Mouse (Mus musculus) embryonic facial prominence, embryonic 12.5 days (tissue): ENCODE measurements around the gene Glt6d1. TPM values are rescaled to one million over a fixed set of nuclear protein-coding genes. Genes with fewer than 3 reads are reported as not detected.

Experiments used
- ATAC-seq: fragments of 200-750 bp; cut with Nextera tagmentation; 2 replicates; pipeline ENCODE4 v1.8.0; 2017; ENCODE audit not compliant: insufficient number of reproducible peaks, insufficient read depth, low FRiP score, low TSS enrichment
- H3K27ac ChIP-seq: fragments of 300-500 bp; sonication (generic); 2 replicates; pipeline ENCODE4 v1.5.1; 2016; ENCODE audit warnings: mild to moderate bottlenecking
- H3K27me3 ChIP-seq: fragments of 300-500 bp; sonication (generic); 2 replicates; pipeline ENCODE4 v1.6.1; 2016; ENCODE audit warnings: mild to moderate bottlenecking, moderate library complexity
- H3K36me3 ChIP-seq: fragments of 300-500 bp; sonication (generic); 2 replicates; pipeline ENCODE4 v1.6.1; 2016; ENCODE audit warnings: mild to moderate bottlenecking
- H3K4me1 ChIP-seq: fragments of 300-500 bp; sonication (generic); 2 replicates; pipeline ENCODE4 v1.6.1; 2016
- H3K4me2 ChIP-seq: fragments of 300-500 bp; sonication (generic); replicated peaks from 2 replicates; pipeline ENCODE4 v1.6.1; 2016; ENCODE audit warnings: mild to moderate bottlenecking, moderate library complexity
- H3K4me3 ChIP-seq: fragments of 300-500 bp; sonication (generic); 2 replicates; pipeline ENCODE4 v1.5.1; 2016; ENCODE audit warnings: mild to moderate bottlenecking
- H3K9ac ChIP-seq: fragments of 300-500 bp; sonication (generic); 2 replicates; pipeline ENCODE4 v1.6.1; 2016; ENCODE audit warnings: mild to moderate bottlenecking, moderate library complexity
- H3K9me3 ChIP-seq: fragments of 300-500 bp; sonication (generic); 2 replicates; pipeline ENCODE4 v1.6.1; 2016; ENCODE audit warnings: mild to moderate bottlenecking, moderate library complexity
- WGBS: fragments of 180-500 bp; shearing (Covaris S2); methylation state at CpG from one replicate; pipeline ENCODE4 v1.1.7; 2016; 5-methylcytosine and 5-hydroxymethylcytosine counted together
- polyA plus RNA-seq: library from polyadenylated mRNA; unstranded; fragments of >200 nt; fragmentation: Nextera tagmentation; extraction: Ambion mirVana; gene quantifications from 2 replicates; pipeline ENCODE4 v1.2.1, GENCODE M21; 2016

The Glt6d1 gene
- polyA plus RNA-seq, 1 experiment from 2014 or later, result not detected

DNA sequence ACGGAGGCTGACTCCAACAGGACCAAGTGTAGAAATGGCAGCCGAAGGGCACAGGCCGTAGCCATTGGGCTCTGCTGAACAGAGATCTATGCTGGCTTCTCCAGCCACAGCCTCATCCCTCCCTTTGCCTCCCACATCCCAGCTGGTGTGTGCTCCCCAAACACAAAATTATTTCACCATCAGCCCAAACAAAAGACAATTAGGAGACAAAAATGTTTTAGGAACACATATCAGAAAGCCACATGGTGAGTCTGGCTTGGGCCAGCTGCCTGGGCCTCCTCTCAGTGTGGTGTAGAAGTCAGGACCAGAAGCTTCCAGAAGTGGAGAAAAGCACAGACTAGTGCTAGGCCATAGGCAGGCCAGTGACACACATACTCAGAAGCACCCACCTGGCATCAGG is 28.4 kb upstream of the Glt6d1 start:
- no peak overlapping the region for H3K4me3 ChIP-seq
- H3K4me1 ChIP-seq, result no peaks in the 10 kb centered on the region
- H3K27ac ChIP-seq, result no peak overlapping the region
- H3K9ac ChIP-seq, result no peak overlapping the region
- WGBS, result 90% methylated on average over 3 of the region's 3 CpGs
- H3K36me3 ChIP-seq, result no peaks in the 10 kb centered on the region
- no peak overlapping the region for H3K4me2 ChIP-seq
- H3K27me3 ChIP-seq, result no peaks in the 10 kb centered on the region
- ATAC-seq, result no peak
- no peaks in the 10 kb centered on the region for H3K9me3 ChIP-seq

DNA sequence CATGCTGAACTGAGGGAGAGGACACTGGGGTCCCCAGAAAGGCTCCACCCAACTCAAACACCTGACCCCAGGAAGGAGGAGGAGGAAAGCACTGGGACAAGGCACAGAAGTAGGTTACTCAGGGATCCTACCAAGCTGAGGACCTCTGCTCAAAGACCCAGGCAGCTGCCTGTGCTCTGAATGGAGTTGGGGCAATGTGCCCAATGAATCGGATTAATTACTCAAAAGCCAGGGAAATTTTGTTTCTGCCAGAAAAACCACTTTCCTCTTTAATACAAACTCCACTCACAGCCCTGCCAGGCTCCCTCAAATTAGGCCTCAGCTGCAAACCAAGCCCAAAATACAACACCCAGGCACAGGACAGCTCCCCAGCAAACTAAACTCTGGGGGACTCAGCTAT is 27.1 kb upstream of the Glt6d1 start:
- WGBS, result 64% methylated on average over 1 of the region's 1 CpGs

DNA sequence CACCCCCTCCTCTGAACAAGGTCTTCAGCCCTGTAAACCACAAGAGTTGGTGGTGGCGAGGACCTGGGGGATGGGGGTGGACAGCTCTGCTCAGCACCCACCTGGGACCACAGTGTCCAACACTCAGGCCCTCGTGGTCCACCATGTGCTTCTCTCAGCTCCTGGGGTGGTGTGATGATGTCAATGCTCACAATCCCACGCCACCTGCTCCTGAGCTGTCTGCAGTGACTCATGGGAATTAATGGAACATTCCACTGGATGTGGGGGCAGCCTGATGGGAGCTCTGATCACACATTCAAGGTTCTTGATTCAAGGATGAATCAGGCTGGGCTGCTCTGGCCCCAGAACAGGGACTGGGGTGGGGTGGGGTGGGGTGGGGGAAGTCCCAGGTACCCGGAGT is 26.5 kb upstream of the Glt6d1 start:
- 65% methylated on average over 4 of the region's 4 CpGs for WGBS
- H3K9ac ChIP-seq, result no peak overlapping the region
- H3K4me1 ChIP-seq, result no peaks in the 10 kb centered on the region
- no peak for ATAC-seq
- no peak overlapping the region for H3K4me3 ChIP-seq
- no peaks in the 10 kb centered on the region for H3K27me3 ChIP-seq
- H3K4me2 ChIP-seq, result no peak overlapping the region
- H3K36me3 ChIP-seq, result no peaks in the 10 kb centered on the region
- H3K27ac ChIP-seq, result no peak overlapping the region
- no peaks in the 10 kb centered on the region for H3K9me3 ChIP-seq

More for the DNA sequence above, 27.1 kb upstream of the Glt6d1 start:
- H3K4me1 ChIP-seq, result no peaks in the 10 kb centered on the region
- no peaks in the 10 kb centered on the region for H3K27me3 ChIP-seq
- no peak overlapping the region for H3K27ac ChIP-seq
- H3K9ac ChIP-seq, result no peak overlapping the region
- no peak overlapping the region for H3K4me2 ChIP-seq
- H3K4me3 ChIP-seq, result no peak overlapping the region
- no peak for ATAC-seq
- H3K9me3 ChIP-seq, result no peaks in the 10 kb centered on the region
- no peaks in the 10 kb centered on the region for H3K36me3 ChIP-seq

DNA sequence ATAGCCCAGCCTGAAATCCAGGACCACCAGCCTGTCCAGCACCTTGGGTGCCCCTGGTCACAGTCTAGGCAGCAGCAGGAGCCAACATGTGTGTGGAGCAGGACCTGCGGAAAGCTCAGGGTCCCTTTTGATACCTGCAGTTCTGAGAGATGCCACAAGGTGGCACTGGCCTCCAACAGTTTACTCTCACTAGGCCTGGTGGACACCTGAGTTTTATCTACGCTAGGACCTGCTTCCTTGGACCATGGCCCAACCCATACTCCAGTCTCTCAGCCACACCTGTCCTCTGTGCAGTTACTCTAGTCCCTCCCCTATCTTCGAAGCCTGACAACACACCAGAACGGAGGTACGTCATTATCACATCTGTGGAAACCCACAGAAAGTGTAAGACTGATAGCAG is 20.6 kb upstream of the Glt6d1 start:
- no peaks in the 10 kb centered on the region for H3K36me3 ChIP-seq
- no peak overlapping the region for H3K4me2 ChIP-seq
- no peak overlapping the region for H3K27ac ChIP-seq
- 45% methylated on average over 5 of the region's 5 CpGs for WGBS
- H3K27me3 ChIP-seq, result no peaks in the 10 kb centered on the region
- no peak overlapping the region for H3K9ac ChIP-seq
- no peaks in the 10 kb centered on the region for H3K4me1 ChIP-seq
- H3K9me3 ChIP-seq, result no peaks in the 10 kb centered on the region
- no peak overlapping the region for H3K4me3 ChIP-seq
- ATAC-seq, result 0 out of 2 replicates have a peak, but pooled peaks have one; percentile 60

DNA sequence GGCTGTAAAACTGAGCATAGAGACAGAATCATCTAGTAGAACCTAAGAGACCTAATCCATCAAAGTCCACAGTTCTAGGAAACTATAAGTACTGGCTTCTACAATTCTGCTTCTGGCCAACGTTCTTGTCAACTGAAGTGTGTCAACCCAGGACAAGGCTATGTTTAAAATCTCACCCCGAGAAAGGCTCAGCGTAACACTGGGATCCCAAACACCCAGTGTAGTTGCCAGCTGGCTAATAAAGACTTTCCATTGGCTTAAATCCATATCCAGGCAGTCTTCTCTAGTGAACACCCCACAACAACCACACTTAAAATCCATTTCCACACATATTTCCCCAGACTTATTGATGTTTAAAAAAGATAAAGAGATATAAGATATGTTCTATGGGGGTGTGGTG is 15.1 kb upstream of the Glt6d1 start:
- ATAC-seq, result no peak
- H3K9me3 ChIP-seq, result no peaks in the 10 kb centered on the region
- H3K4me2 ChIP-seq, result no peak overlapping the region
- H3K27ac ChIP-seq, result no peak overlapping the region
- WGBS, result 88% methylated on average over 3 of the region's 3 CpGs
- H3K4me1 ChIP-seq, result no peaks in the 10 kb centered on the region
- H3K36me3 ChIP-seq, result no peaks in the 10 kb centered on the region
- H3K27me3 ChIP-seq, result no peaks in the 10 kb centered on the region
- H3K9ac ChIP-seq, result no peak overlapping the region
- no peak overlapping the region for H3K4me3 ChIP-seq

DNA sequence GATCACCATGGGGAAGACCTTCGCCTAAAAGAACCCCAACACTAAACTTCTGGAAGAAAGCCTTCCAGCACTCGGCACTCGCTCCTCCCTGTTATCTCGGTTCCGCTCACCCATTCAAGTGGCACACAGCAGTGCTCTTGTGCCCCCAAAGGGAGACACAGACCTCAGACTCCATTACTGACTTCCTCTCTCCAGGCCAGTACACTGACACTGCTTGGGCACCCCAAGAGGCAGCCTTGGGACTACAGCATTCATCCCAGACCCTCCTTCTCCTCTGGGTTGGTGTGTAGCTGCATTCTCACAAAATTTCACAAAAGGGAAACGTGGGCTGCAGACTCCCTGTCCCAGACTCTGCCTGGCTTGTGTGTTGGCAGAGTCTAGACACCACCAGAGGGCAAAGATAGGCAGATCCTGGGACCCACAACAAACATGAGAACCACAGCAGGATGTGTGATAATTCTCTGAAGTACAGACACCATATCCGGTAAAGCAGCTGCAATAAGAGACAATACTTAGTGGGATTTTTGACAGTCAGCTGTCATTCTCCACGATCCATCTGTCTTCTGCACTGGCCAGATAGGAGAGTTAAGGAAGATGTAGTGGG is 12.8 kb upstream of the Glt6d1 start:
- no peak overlapping the region for H3K4me2 ChIP-seq
- no peaks in the 10 kb centered on the region for H3K9me3 ChIP-seq
- H3K27me3 ChIP-seq, result no peaks in the 10 kb centered on the region
- no peaks in the 10 kb centered on the region for H3K36me3 ChIP-seq
- no peaks in the 10 kb centered on the region for H3K4me1 ChIP-seq
- H3K27ac ChIP-seq, result no peak overlapping the region
- WGBS, result 76% methylated on average over 8 of the region's 8 CpGs
- no peak overlapping the region for H3K4me3 ChIP-seq
- no peak for ATAC-seq
- no peak overlapping the region for H3K9ac ChIP-seq

DNA sequence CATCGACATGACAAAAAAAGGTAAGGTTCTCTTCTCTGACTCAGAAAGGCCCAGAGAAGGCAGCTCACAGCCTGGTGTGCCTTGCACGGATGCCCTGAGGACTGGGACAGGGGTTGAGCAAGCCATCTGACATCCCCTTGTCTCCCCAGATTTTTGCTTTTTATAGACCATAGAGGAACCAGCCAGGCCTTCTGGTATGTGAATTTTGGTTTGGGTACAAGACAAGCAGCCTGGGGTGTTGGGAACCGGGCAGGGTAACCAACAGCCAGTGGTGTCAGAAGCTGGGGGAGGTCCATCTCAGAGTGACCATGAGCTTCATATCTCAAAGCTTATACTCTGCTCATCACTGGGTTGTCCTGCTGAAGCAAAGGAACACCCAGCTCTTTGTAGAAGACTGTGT is 9.1 kb upstream of the Glt6d1 start:
- 85% methylated on average over 3 of the region's 3 CpGs for WGBS

DNA sequence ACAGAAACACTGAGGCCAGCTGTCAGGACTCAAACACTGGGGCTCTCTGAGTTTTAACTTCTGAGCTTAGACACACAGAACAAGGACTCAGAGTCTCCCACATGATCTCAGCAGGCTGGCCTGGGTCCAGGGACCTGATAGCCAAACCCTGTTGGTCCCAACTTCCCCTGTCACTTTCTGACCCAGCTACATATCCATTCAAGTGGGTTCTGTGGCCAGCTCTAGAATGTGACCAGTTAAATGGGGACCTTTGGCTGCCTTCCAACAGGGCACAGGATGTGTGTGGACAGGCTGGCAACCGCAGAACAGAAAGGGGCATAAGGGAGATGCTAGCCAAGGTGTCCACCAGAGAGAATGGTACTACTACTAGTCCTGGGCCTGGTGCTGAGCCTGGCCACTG is 7.2 kb upstream of the Glt6d1 start, which contains the start of gene Lcn9:
Gene Lcn9, plus strand, starts transcription at position 348 of the 400 bp plus-strand sequence.
- no peaks in the 10 kb centered on the region for H3K27me3 ChIP-seq
- 93% methylated on average over 1 of the region's 1 CpGs for WGBS
- H3K4me3 ChIP-seq, result no peak within 1 kb of the TSS
- ATAC-seq, result no peak
- H3K4me1 ChIP-seq, result no peaks in the 10 kb centered on the region
- H3K4me2 ChIP-seq, result no peak within 1 kb of the TSS
- no peaks in the 10 kb centered on the region for H3K36me3 ChIP-seq
- H3K9me3 ChIP-seq, result no peaks in the 10 kb centered on the region
- no peak within 1 kb of the TSS for H3K9ac ChIP-seq
- no peak within 1 kb of the TSS for H3K27ac ChIP-seq

More for the DNA sequence above, 9.1 kb upstream of the Glt6d1 start:
- no peak overlapping the region for H3K27ac ChIP-seq
- no peak overlapping the region for H3K4me2 ChIP-seq
- H3K27me3 ChIP-seq, result no peaks in the 10 kb centered on the region
- no peaks in the 10 kb centered on the region for H3K4me1 ChIP-seq
- H3K9me3 ChIP-seq, result no peaks in the 10 kb centered on the region
- H3K4me3 ChIP-seq, result no peak overlapping the region
- ATAC-seq, result no peak
- H3K9ac ChIP-seq, result no peak overlapping the region
- H3K36me3 ChIP-seq, result no peaks in the 10 kb centered on the region

DNA sequence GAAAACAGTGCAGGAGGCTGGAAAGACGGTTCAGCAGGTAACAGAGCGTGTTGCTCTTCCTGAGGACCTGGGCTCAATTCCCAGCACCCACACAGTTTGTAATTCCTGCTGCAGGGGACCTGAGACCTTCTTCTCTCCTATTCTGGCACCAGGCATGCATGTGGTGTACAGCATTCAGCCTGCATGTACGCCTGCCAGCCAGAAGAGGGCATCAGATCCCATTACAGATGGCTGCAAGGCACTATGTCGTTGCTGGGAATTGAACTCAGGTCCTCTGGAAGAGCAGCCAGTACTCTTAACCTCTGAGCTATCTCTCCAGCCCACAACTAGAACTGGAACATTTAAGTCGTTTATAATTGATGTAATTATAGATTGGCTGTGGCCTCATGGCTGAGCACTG is 2.3 kb downstream of the Glt6d1 start:
- H3K27ac ChIP-seq, result no peak overlapping the region
- no peaks in the 10 kb centered on the region for H3K9me3 ChIP-seq
- no peaks in the 10 kb centered on the region for H3K4me1 ChIP-seq
- H3K36me3 ChIP-seq, result no peaks in the 10 kb centered on the region
- no peak overlapping the region for H3K9ac ChIP-seq
- no peak overlapping the region for H3K4me3 ChIP-seq
- no peaks in the 10 kb centered on the region for H3K27me3 ChIP-seq
- 74% methylated on average over 5 of the region's 5 CpGs for WGBS
- H3K4me2 ChIP-seq, result no peak overlapping the region
- no peak for ATAC-seq

DNA sequence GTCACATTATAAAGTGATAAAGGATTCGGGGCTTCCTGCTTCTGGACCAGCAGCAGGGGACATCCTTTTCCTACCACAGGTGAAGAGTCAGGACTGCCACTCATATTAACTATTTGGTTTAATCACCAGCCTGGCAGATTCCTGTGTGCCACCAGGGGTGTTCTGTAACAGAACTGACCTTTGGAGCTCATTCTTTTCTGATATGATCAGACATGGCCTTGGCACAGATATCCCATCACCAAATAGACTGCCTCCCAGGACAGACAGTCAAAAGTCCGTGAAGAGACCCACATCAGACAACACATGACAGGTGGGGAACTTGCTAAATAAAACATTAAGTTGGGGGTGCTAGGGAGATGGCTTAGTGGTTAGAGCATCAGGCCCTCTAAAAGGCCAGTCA is 3.9 kb downstream of the Glt6d1 start:
- no peaks in the 10 kb centered on the region for H3K27me3 ChIP-seq
- WGBS, result 79% methylated on average over 2 of the region's 2 CpGs
- H3K4me3 ChIP-seq, result no peak overlapping the region
- no peak overlapping the region for H3K9ac ChIP-seq
- no peaks in the 10 kb centered on the region for H3K4me1 ChIP-seq
- no peak overlapping the region for H3K27ac ChIP-seq
- no peaks in the 10 kb centered on the region for H3K36me3 ChIP-seq
- H3K4me2 ChIP-seq, result no peak overlapping the region
- ATAC-seq, result no peak
- H3K9me3 ChIP-seq, result no peaks in the 10 kb centered on the region

DNA sequence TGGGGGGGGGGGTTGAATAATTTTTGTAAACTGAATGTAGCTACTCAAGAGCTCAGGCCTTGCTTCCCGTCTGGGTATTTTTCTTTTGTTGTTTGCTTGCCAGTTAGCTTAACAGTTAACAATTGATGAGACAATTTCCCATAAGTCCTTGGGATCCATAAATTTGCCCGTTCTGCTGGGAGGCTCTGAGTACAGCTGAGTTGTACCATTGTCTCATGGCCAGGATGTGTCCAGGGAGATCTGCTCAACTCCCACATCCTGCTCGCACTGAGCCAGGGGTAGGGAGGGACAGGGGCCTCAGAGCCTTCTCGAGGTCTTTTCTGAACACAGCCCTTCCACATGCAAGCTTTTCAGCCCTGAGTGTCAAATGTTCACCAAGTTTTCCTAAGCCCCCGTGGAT is 17.6 kb downstream of the Glt6d1 start:
- H3K4me2 ChIP-seq, result no peak overlapping the region
- no peak overlapping the region for H3K27ac ChIP-seq
- H3K27me3 ChIP-seq, result no peaks in the 10 kb centered on the region
- H3K9ac ChIP-seq, result no peak overlapping the region
- H3K36me3 ChIP-seq, result no peaks in the 10 kb centered on the region
- no peaks in the 10 kb centered on the region for H3K4me1 ChIP-seq
- ATAC-seq, result no peak
- WGBS, result 54% methylated on average over 5 of the region's 5 CpGs
- H3K9me3 ChIP-seq, result no peaks in the 10 kb centered on the region
- no peak overlapping the region for H3K4me3 ChIP-seq

DNA sequence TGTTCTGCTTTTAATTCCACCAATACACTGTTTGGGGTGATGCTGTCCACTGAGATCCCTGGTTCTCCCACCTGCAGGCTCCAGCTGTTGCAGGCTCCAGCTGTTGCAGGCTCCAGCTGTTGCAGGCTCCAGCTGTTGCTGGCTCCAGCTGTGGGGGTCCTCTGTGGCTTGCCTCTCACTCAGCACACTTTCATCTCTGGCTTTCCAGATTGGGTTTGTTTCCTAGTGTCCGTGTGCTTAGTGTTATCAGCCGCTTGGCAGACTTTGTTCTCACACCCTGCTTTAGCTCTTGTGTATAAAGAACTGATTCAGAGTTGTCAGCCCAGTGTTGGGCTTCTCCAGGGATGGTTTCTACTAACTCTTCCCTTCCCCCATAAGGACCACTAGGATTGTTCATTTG is 18.0 kb downstream of the Glt6d1 start:
- no peak overlapping the region for H3K4me3 ChIP-seq
- H3K36me3 ChIP-seq, result no peaks in the 10 kb centered on the region
- H3K9me3 ChIP-seq, result no peaks in the 10 kb centered on the region
- H3K4me2 ChIP-seq, result no peak overlapping the region
- H3K27ac ChIP-seq, result no peak overlapping the region
- no peaks in the 10 kb centered on the region for H3K27me3 ChIP-seq
- H3K9ac ChIP-seq, result no peak overlapping the region
- ATAC-seq, result no peak
- 41% methylated on average over 2 of the region's 2 CpGs for WGBS
- no peaks in the 10 kb centered on the region for H3K4me1 ChIP-seq

DNA sequence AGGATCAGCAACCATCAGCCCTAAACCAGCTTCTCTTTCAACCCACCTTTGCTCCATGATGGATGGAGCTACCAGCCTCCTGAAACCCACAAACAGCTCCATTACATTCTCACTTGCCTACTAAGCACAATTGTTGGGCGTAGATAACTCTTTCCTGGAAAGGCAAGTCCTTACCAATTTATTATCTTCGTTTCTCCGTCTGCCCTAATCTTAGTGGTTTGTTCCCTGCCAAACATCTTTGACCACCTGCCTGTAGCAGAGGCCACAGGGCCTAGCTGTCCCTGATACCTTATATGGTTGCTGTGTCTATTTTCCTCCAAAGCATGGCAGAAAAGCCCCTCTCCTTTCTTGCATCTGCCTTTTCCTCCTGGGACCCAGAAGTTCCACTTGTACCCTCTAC is 26.6 kb downstream of the Glt6d1 start:
- Histone ChIP-seq H3K27ac (no peak overlapping the region), H3K36me3 (no peaks in the 10 kb centered on the region), H3K9me3 (no peaks in the 10 kb centered on the region), H3K4me3 (no peak overlapping the region), H3K4me2 (no peak overlapping the region), H3K4me1 (no peaks in the 10 kb centered on the region), H3K9ac (no peak overlapping the region), H3K27me3 (no peaks in the 10 kb centered on the region)
- 91% methylated on average over 3 of the region's 3 CpGs for WGBS
- ATAC-seq, result no peak
